Mouse (Mus musculus): ENCODE results near the gene Gm960. TPM values are rescaled to one million over a fixed set of nuclear protein-coding genes. Genes with fewer than 3 reads are reported as not detected.
"Not testable (repeated sequence)": the region's sequence is repeated elsewhere in the genome, so short reads cannot be mapped to it uniquely, and the experiment has no call there.

The Gm960 gene
- polyA plus RNA-seq, 1 experiment from 2014 or later = 5.0 TPM

GRCm38 (mm10) chr19:4586783-4587182 is 111.7 kb downstream of the Gm960 start:
- not testable (repeated sequence) for H3K9me3 ChIP-seq (replicated peaks; ENCODE audit: control insufficient read depth, low read length); H3K36me3 ChIP-seq (ENCODE audit: control insufficient read depth, insufficient read depth, low read length); H3K4me2 ChIP-seq (ENCODE audit: low read length); H3K27me3 ChIP-seq (replicated peaks; ENCODE audit: control insufficient read depth, insufficient read depth, low read length); H3K4me3 ChIP-seq (ENCODE audit: low read depth, low read length); DNase-seq (ENCODE audit: low spot score); H3K9ac ChIP-seq (ENCODE audit: low read length); ATAC-seq; H3K27ac ChIP-seq (ENCODE audit: low read depth, low read length); H3K4me1 ChIP-seq (ENCODE audit: control insufficient read depth, insufficient read depth, low read length)

- Histone ChIP-seq H3K9ac (ENCODE audit: low read length) (no peak overlapping the region; the same call in 1 of the 2 replicates), H3K27ac (ENCODE audit: low read depth, low read length) (no peak overlapping the region), H3K4me1 (ENCODE audit: control insufficient read depth, insufficient read depth, low read length) (no peaks in the 10 kb centered on the region), H3K4me2 (ENCODE audit: low read length) (no peak overlapping the region), H3K27me3 (replicated peaks; ENCODE audit: control insufficient read depth, insufficient read depth, low read length) (no peaks in the 10 kb centered on the region), H3K36me3 (ENCODE audit: control insufficient read depth, insufficient read depth, low read length) (no peaks in the 10 kb centered on the region), H3K4me3 (ENCODE audit: low read depth, low read length) (no peak overlapping the region), H3K9me3 (replicated peaks; ENCODE audit: control insufficient read depth, low read length) (no peaks in the 10 kb centered on the region)
- peak; percentile 37 for DNase-seq (ENCODE audit: low spot score)
- 77% methylated on average over 2 of the region's 2 CpGs for WGBS
- no peak for ATAC-seq
Observed at GRCm38 (mm10) chr19:4583856-4584255, 114.6 kb downstream of the Gm960 start.

GRCm38 (mm10) chr19:4579296-4579695 is 119.2 kb downstream of the Gm960 start:
- H3K4me3 ChIP-seq (ENCODE audit: low read depth, low read length) = no peak overlapping the region
- no peaks in the 10 kb centered on the region for H3K9me3 ChIP-seq (replicated peaks; ENCODE audit: control insufficient read depth, low read length)
- WGBS = 90% methylated on average over 5 of the region's 5 CpGs
- H3K9ac ChIP-seq (ENCODE audit: low read length) = no peak overlapping the region
- no peaks in the 10 kb centered on the region for H3K27me3 ChIP-seq (replicated peaks; ENCODE audit: control insufficient read depth, insufficient read depth, low read length)
- ATAC-seq (no peak), DNase-seq (ENCODE audit: low spot score) (no peak)
- H3K27ac ChIP-seq (ENCODE audit: low read depth, low read length) = no peak overlapping the region
- no peaks in the 10 kb centered on the region for H3K4me1 ChIP-seq (ENCODE audit: control insufficient read depth, insufficient read depth, low read length)
- H3K36me3 ChIP-seq (ENCODE audit: control insufficient read depth, insufficient read depth, low read length) = no peaks in the 10 kb centered on the region
- no peak overlapping the region for H3K4me2 ChIP-seq (ENCODE audit: low read length)

GRCm38 (mm10) chr19:4578799-4579198 is 119.7 kb downstream of the Gm960 start:
- H3K27ac ChIP-seq (ENCODE audit: low read depth, low read length) = no peak overlapping the region
- no peaks in the 10 kb centered on the region for H3K9me3 ChIP-seq (replicated peaks; ENCODE audit: control insufficient read depth, low read length)
- H3K4me1 ChIP-seq (ENCODE audit: control insufficient read depth, insufficient read depth, low read length) = no peaks in the 10 kb centered on the region
- H3K9ac ChIP-seq (ENCODE audit: low read length) = no peak overlapping the region
- no peaks in the 10 kb centered on the region for H3K27me3 ChIP-seq (replicated peaks; ENCODE audit: control insufficient read depth, insufficient read depth, low read length)
- H3K4me3 ChIP-seq (ENCODE audit: low read depth, low read length) = no peak overlapping the region
- no peak overlapping the region for H3K4me2 ChIP-seq (ENCODE audit: low read length)
- H3K36me3 ChIP-seq (ENCODE audit: control insufficient read depth, insufficient read depth, low read length) = no peaks in the 10 kb centered on the region
- DNase-seq (ENCODE audit: low spot score) (no peak), ATAC-seq (no peak)
- WGBS = 76% methylated on average over 2 of the region's 2 CpGs

Small RNA genes lying within 50 kb of the gene (microRNA-seq; reads per million reads assigned to microRNA genes)
- 0.79 reads per million for gene Mir6986

Other genes starting within 250 kb of the Gm960 start
- 1.9 TPM in 2 replicates for gene Syt12, start 221.2 kb downstream of the Gm960 start, polyA plus RNA-seq (2014; fragmentation: Nextera tagmentation; extraction: Ambion mirVana)
- not detected in 2 replicates for gene 2010003K11Rik, start 200.1 kb downstream of the Gm960 start, polyA plus RNA-seq (2014; fragmentation: Nextera tagmentation; extraction: Ambion mirVana)
- 14.8 and 19.2 TPM in 2 replicates for gene Pcx, start 188.2 kb downstream of the Gm960 start, polyA plus RNA-seq (2014; fragmentation: Nextera tagmentation; extraction: Ambion mirVana)
- gene Lrfn4, start 83.0 kb downstream of the Gm960 start, polyA plus RNA-seq (2014; fragmentation: Nextera tagmentation; extraction: Ambion mirVana) = 12.2 and 12.6 TPM in 2 replicates
- 57.1 and 57.5 TPM in 2 replicates for gene Rce1, start 73.0 kb downstream of the Gm960 start, polyA plus RNA-seq (2014; fragmentation: Nextera tagmentation; extraction: Ambion mirVana)
- 25.0 and 31.9 TPM in 2 replicates for gene Sptbn2, start 12.5 kb upstream of the Gm960 start, polyA plus RNA-seq (2014; fragmentation: Nextera tagmentation; extraction: Ambion mirVana)
- 185 and 194 TPM in 2 replicates for gene Rbm4b, start 57.8 kb upstream of the Gm960 start, polyA plus RNA-seq (2014; fragmentation: Nextera tagmentation; extraction: Ambion mirVana)
- gene Rbm4, start 95.2 kb upstream of the Gm960 start, polyA plus RNA-seq (2014; fragmentation: Nextera tagmentation; extraction: Ambion mirVana) = 132 and 140 TPM in 2 replicates
- gene Gm21992, start 112.9 kb upstream of the Gm960 start, polyA plus RNA-seq (2014; fragmentation: Nextera tagmentation; extraction: Ambion mirVana) = 9.4 TPM in 2 replicates
- gene Rbm14, start 113.0 kb upstream of the Gm960 start, polyA plus RNA-seq (2014; fragmentation: Nextera tagmentation; extraction: Ambion mirVana) = 69.1 and 79.5 TPM in 2 replicates
- 34.3 and 40.1 TPM in 2 replicates for gene Ccs, start 140.7 kb upstream of the Gm960 start, polyA plus RNA-seq (2014; fragmentation: Nextera tagmentation; extraction: Ambion mirVana)
- gene Ccdc87, start 140.7 kb upstream of the Gm960 start, polyA plus RNA-seq (2014; fragmentation: Nextera tagmentation; extraction: Ambion mirVana) = 0.50 and 0.69 TPM in 2 replicates
- 43.9 and 51.5 TPM in 2 replicates for gene Ctsf, start 156.5 kb upstream of the Gm960 start, polyA plus RNA-seq (2014; fragmentation: Nextera tagmentation; extraction: Ambion mirVana)
- gene Actn3, start 179.2 kb upstream of the Gm960 start, polyA plus RNA-seq (2014; fragmentation: Nextera tagmentation; extraction: Ambion mirVana) = 0.78 and 0.88 TPM in 2 replicates
- 11.4 and 12.9 TPM in 2 replicates for gene Zdhhc24, start 180.0 kb upstream of the Gm960 start, polyA plus RNA-seq (2014; fragmentation: Nextera tagmentation; extraction: Ambion mirVana)
- 9.0 and 14.5 TPM in 2 replicates for gene Bbs1, start 208.0 kb upstream of the Gm960 start, polyA plus RNA-seq (2014; fragmentation: Nextera tagmentation; extraction: Ambion mirVana)
- 100.0 and 103 TPM in 2 replicates for gene Dpp3, start 229.6 kb upstream of the Gm960 start, polyA plus RNA-seq (2014; fragmentation: Nextera tagmentation; extraction: Ambion mirVana)
- gene Peli3, start 244.5 kb upstream of the Gm960 start, polyA plus RNA-seq (2014; fragmentation: Nextera tagmentation; extraction: Ambion mirVana) = 4.9 and 7.8 TPM in 2 replicates

Data from forebrain, embryonic 14.5 days (tissue).